Mouse (Mus musculus): ENCODE results near the gene Ssx9.
"Not testable (repeated sequence)": the region's sequence is repeated elsewhere in the genome, so short reads cannot be mapped to it uniquely, and the experiment has no call there.

Gene Ssx9

GRCm38 (mm10) chrX:8748132-8748531, at the start of gene Ssx9:
TSS of gene Ssx9 (plus strand) at chrX:8748432.
- DNase-seq (ENCODE audit: low read depth, low spot score) = not testable (repeated sequence)

- peak; percentile 34 for DNase-seq (ENCODE audit: low read depth, low spot score)
Measured at GRCm38 (mm10) chrX:8732907-8733306, 15.3 kb upstream of the Ssx9 start.

- not testable (repeated sequence) for DNase-seq (ENCODE audit: low read depth, low spot score)
Measured at GRCm38 (mm10) chrX:8803391-8803790, 55.2 kb downstream of the Ssx9 start, which contains the start of gene Ssxb5. TSS of gene Ssxb5 (plus strand) at chrX:8803691.
